Mouse (Mus musculus) midbrain, embryonic 16.5 days (tissue): ENCODE measurements at regions not wholly inside any gene's neighbourhood (a gene's known extent, or its start where the extent isn't known, plus 50 kb on each side); places are given as distances from the start of the nearest gene placed in this dataset.
A peak's percentile ranks its signal among the peaks of the same experiment; 100 is the strongest.

Experiments
- ATAC-seq: fragments of 200-750 bp; cut with Nextera tagmentation; 2 replicates; pipeline ENCODE4 v1.8.0; 2017; ENCODE audit warnings: moderate TSS enrichment
- H3K27ac ChIP-seq: fragments of 300-500 bp; sonication (generic); 2 replicates; pipeline ENCODE4 v1.5.1; 2014; ENCODE audit warnings: mild to moderate bottlenecking, low read length, mixed read lengths
- H3K27me3 ChIP-seq: fragments of 300-500 bp; sonication (generic); 2 replicates; pipeline ENCODE4 v1.6.1; 2014; ENCODE audit warnings: low read depth, low read length, mixed read lengths; ENCODE audit not compliant: control insufficient read depth, insufficient read depth
- H3K36me3 ChIP-seq: fragments of 300-500 bp; sonication (generic); 2 replicates; pipeline ENCODE4 v1.6.1; 2014; ENCODE audit warnings: mild to moderate bottlenecking, low read length, moderate library complexity, mixed read lengths; ENCODE audit not compliant: control insufficient read depth, insufficient read depth
- H3K4me1 ChIP-seq: fragments of 300-500 bp; sonication (generic); 2 replicates; pipeline ENCODE4 v1.6.1; 2014; ENCODE audit warnings: mild to moderate bottlenecking, low read length, mixed read lengths; ENCODE audit not compliant: control insufficient read depth, insufficient read depth
- H3K4me2 ChIP-seq: fragments of 300-500 bp; sonication (generic); 2 replicates; pipeline ENCODE4 v1.6.1; 2014; ENCODE audit warnings: mild to moderate bottlenecking, low read length, mixed read lengths
- H3K4me3 ChIP-seq: fragments of 300-500 bp; sonication (generic); 2 replicates; pipeline ENCODE4 v1.5.1; 2014; ENCODE audit warnings: low read depth, mild to moderate bottlenecking, low read length, moderate library complexity, mixed read lengths
- H3K9ac ChIP-seq: fragments of 300-500 bp; sonication (generic); 2 replicates; pipeline ENCODE4 v1.6.1; 2014; ENCODE audit warnings: low read depth, low read length, mixed read lengths
- H3K9me3 ChIP-seq: fragments of 300-500 bp; sonication (generic); replicated peaks from 2 replicates; pipeline ENCODE4 v1.6.1; 2014; ENCODE audit warnings: mild to moderate bottlenecking, low read length, mixed read lengths; ENCODE audit not compliant: control insufficient read depth, poor library complexity, severe bottlenecking
- WGBS: fragments of 180-500 bp; shearing (Covaris S2); extraction: QIAGEN DNeasy Blood & Tissue Kit; methylation state at CpG from one replicate; pipeline ENCODE4 v1.1.7; 2014; 5-methylcytosine and 5-hydroxymethylcytosine counted together

- Histone ChIP-seq H3K36me3 (no peaks in the 10 kb centered on the region), H3K4me3 (no peak overlapping the region), H3K4me1 (no peaks in the 10 kb centered on the region), H3K27me3 (no peaks in the 10 kb centered on the region), H3K27ac (no peak overlapping the region), H3K9ac (no peak overlapping the region), H3K4me2 (no peak overlapping the region), H3K9me3 (no peaks in the 10 kb centered on the region)
- ATAC-seq: no peak
- 95% methylated on average over 7 of the region's 7 CpGs for WGBS
Observed at GRCm38 (mm10) chr15:42900056-42900455, 2765.9 kb downstream of the 9330182O14Rik start.

GRCm38 (mm10) chr15:42901782-42902181, 2767.6 kb downstream of the 9330182O14Rik start:
- Histone ChIP-seq H3K9me3 (no peaks in the 10 kb centered on the region), H3K27ac (no peak overlapping the region), H3K4me2 (no peak overlapping the region), H3K9ac (no peak overlapping the region), H3K4me1 (no peaks in the 10 kb centered on the region), H3K4me3 (no peak overlapping the region), H3K36me3 (no peaks in the 10 kb centered on the region), H3K27me3 (no peaks in the 10 kb centered on the region)
- no peak for ATAC-seq
- WGBS: 85% methylated on average over 3 of the region's 3 CpGs

GRCm38 (mm10) chr15:42911357-42911756, 2777.2 kb downstream of the 9330182O14Rik start:
- Histone ChIP-seq H3K4me3 (no peak overlapping the region), H3K9ac (no peak overlapping the region), H3K4me1 (no peaks in the 10 kb centered on the region; the same call in 1 of the 2 replicates), H3K27me3 (no peaks in the 10 kb centered on the region), H3K36me3 (no peaks in the 10 kb centered on the region), H3K27ac (no peak overlapping the region), H3K9me3 (no peaks in the 10 kb centered on the region), H3K4me2 (no peak overlapping the region)
- no peak for ATAC-seq
- WGBS: 83% methylated on average over 2 of the region's 2 CpGs

GRCm38 (mm10) chr15:42912880-42913279, 2778.7 kb downstream of the 9330182O14Rik start:
- no peaks in the 10 kb centered on the region; the same call in 1 of the 2 replicates for H3K4me1 ChIP-seq
- H3K4me3 ChIP-seq: no peak overlapping the region
- H3K27ac ChIP-seq: no peak overlapping the region
- H3K9ac ChIP-seq: no peak overlapping the region
- H3K36me3 ChIP-seq: no peaks in the 10 kb centered on the region
- no peak overlapping the region for H3K4me2 ChIP-seq
- no peaks in the 10 kb centered on the region for H3K27me3 ChIP-seq
- 67% methylated on average over 4 of the region's 4 CpGs for WGBS
- no peaks in the 10 kb centered on the region for H3K9me3 ChIP-seq
- no peak for ATAC-seq

- no peaks in the 10 kb centered on the region for H3K27me3 ChIP-seq
- 16% methylated on average over 2 of the region's 2 CpGs for WGBS
Observed at GRCm38 (mm10) chr15:42913285-42913684, 2779.1 kb downstream of the 9330182O14Rik start.

GRCm38 (mm10) chr15:42914099-42914498, 2779.9 kb downstream of the 9330182O14Rik start:
- ATAC-seq: peak; percentile 84
- H3K27ac ChIP-seq: no peak overlapping the region
- H3K4me2 ChIP-seq: no peak overlapping the region
- H3K9ac ChIP-seq: no peak overlapping the region
- no peaks in the 10 kb centered on the region for H3K27me3 ChIP-seq
- no peak overlapping the region for H3K4me3 ChIP-seq
- H3K36me3 ChIP-seq: no peaks in the 10 kb centered on the region
- H3K4me1 ChIP-seq: no peaks in the 10 kb centered on the region; the same call in 1 of the 2 replicates
- WGBS: 8% methylated on average over 3 of the region's 3 CpGs
- H3K9me3 ChIP-seq: no peaks in the 10 kb centered on the region

More at GRCm38 (mm10) chr15:42913285-42913684, 2779.1 kb downstream of the 9330182O14Rik start:
- Histone ChIP-seq H3K9ac (no peak overlapping the region), H3K9me3 (no peaks in the 10 kb centered on the region), H3K4me2 (no peak overlapping the region), H3K4me1 (no peaks in the 10 kb centered on the region; the same call in 1 of the 2 replicates), H3K27ac (no peak overlapping the region), H3K4me3 (no peak overlapping the region), H3K36me3 (no peaks in the 10 kb centered on the region)
- no peak for ATAC-seq

GRCm38 (mm10) chr15:42915195-42915594, 2781.0 kb downstream of the 9330182O14Rik start:
- Histone ChIP-seq H3K4me3 (no peak overlapping the region), H3K27me3 (no peaks in the 10 kb centered on the region), H3K4me1 (no peaks in the 10 kb centered on the region; the same call in 1 of the 2 replicates), H3K9ac (no peak overlapping the region), H3K4me2 (no peak overlapping the region), H3K36me3 (no peaks in the 10 kb centered on the region), H3K27ac (no peak overlapping the region), H3K9me3 (no peaks in the 10 kb centered on the region)
- WGBS: 88% methylated on average over 11 of the region's 11 CpGs
- ATAC-seq: no peak

DNA sequence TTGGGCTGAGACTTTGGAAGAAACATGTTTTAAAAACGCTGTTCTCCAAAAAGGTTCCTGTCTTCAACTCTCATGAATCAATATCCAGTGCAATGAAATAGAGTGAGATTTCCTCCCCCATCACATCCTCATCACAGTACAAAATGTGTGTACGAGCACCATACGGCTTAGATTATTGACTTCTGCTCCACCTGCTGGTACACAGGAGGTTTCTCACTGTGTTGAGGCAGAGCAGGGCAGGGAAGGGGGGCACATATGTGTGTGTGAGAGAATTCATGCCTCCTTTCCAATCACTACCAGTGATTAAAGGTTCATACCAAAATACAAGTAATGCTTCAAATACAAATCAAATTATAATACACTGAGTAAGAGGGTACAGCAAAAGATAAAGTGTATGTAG, 2787.5 kb downstream of the 9330182O14Rik start:
- WGBS: 63% methylated on average over 3 of the region's 3 CpGs
- Histone ChIP-seq H3K4me2 (no peak overlapping the region), H3K27ac (no peak overlapping the region), H3K9me3 (no peaks in the 10 kb centered on the region), H3K9ac (no peak overlapping the region), H3K4me3 (no peak overlapping the region), H3K36me3 (no peaks in the 10 kb centered on the region), H3K4me1 (no peaks in the 10 kb centered on the region), H3K27me3 (no peaks in the 10 kb centered on the region)
- no peak for ATAC-seq

- Histone ChIP-seq H3K4me3 (no peak overlapping the region), H3K4me2 (no peak overlapping the region), H3K27ac (no peak overlapping the region), H3K4me1 (no peaks in the 10 kb centered on the region), H3K9ac (no peak overlapping the region), H3K36me3 (no peaks in the 10 kb centered on the region), H3K9me3 (no peaks in the 10 kb centered on the region), H3K27me3 (no peaks in the 10 kb centered on the region)
- 83% methylated on average over 4 of the region's 4 CpGs for WGBS
- no peak for ATAC-seq
Observed at GRCm38 (mm10) chr15:42928331-42928730, 2794.2 kb downstream of the 9330182O14Rik start.
